Mouse (Mus musculus) urinary bladder, postnatal 10 days (tissue): ENCODE measurements around the gene Gfi1b.

Experiments used
- DNase-seq: peaks from one replicate; pipeline ENCODE4 v3.0.0; 2022; ENCODE audit warnings: low spot score

Gene Gfi1b

GRCm38 (mm10) chr2:28598692-28599568 lies 22.9 kb downstream of the Gfi1b start:
- DNase-seq = no peak

GRCm38 (mm10) chr2:28597733-28598547 lies 23.8 kb downstream of the Gfi1b start:
- DNase-seq = no peak

DNA sequence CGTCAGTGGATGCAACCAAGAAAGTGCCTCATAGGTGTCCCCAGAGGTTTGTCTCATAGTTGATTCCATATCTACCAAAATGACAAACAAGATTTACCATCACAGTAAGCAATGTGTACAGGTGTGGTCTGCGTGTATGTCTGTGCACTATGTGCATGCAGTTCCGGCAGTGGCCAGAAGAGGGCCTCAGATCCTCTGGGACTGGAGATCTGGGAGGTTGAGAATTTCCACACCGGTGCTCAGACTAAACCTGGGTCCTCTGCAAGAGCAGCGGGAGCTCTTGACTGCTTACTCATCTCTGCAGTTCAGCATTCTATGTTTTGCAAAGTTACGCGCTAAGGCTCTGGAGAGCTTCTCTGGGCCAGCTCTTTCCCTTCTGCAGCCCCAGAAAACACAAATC lies 24.8 kb downstream of the Gfi1b start:
- DNase-seq = no peak

DNA sequence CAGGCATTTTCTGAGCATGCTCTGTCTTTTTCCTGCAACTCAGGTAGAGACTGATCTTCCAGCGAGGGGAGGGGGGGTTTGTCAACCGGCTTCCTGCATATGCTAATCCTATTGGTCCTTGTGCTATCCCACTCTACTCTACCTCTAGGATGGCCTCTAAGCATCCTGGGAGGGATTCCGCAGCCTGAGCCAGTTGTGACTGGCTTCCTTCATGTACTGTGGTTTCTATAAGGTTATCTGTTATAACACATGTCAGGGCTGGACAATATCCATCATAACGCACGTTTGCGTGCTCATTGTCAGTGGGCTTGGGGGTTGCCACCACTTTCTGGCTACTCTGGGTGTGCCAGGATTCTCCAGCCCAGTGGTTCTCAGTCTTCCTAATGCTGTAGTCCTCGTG lies 25.8 kb downstream of the Gfi1b start:
- DNase-seq = no peak

- no peak for DNase-seq
Measured at GRCm38 (mm10) chr2:28592809-28593208, 29.0 kb downstream of the Gfi1b start.

DNA sequence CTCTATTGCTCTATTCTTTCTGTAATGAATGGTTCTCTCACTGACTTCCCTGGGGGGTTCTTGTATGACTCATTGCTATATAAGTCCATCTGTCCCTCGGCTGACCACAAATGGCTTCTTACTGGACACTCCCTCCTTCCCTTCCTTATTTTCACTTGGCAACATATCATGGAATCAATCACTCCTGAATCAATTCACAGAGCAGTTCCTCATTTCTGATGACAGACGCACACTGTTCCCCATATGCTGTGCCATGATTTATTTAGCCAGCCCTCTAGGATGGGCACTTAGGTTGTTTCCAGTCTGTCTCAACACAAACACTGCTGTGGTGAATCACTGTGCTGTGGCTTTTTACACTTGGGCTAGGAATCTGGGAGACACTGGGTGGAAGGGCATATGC lies 30.3 kb downstream of the Gfi1b start:
- DNase-seq = no peak

- DNase-seq = no peak
Measured at GRCm38 (mm10) chr2:28588574-28588973, 33.2 kb downstream of the Gfi1b start.

DNA sequence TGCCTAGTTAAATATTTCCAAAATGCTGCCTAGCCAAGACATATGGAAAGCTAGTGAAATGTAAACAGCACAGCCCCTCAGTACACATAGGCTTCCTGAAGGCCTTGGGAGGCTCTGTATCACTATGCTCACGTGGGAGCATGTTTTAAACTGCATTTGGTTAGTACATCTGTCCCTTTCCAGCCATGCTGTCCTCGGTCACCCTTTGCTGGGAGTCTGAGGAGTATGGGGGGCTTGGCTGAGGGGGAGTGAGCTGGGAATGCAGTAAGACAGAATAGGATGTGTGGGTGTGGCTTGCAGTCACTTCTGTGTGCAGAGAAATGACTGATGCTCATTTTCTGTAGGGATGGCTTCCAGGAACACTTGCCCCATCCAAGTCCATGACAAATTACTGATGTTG lies 36.1 kb downstream of the Gfi1b start:
- DNase-seq = no peak

DNA sequence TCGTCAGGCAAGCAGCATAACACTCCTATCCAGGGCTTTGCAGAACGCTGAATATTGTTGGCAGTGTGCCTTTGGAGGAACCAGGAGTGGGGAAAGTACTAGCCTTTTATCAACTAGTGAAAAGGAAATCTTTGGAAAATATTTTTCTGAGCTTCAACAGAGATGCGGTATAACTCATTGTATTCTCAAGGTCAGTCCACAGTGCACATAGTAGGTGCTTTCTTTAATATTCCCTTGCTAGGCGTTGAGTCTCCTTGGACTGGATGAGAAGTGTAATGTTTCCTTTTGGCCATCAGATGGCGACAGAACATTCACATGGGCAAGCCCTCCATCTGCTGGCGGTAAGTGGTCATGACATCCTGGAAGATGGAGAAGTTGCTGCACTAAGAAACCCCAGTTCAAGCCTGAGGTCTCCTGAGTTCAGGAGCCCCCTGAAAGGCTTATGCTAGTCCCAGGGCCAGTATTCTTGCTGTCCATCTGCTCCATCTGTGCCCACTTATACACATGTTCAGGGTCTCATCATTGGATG lies 36.7 kb downstream of the Gfi1b start:
- no peak for DNase-seq

DNA sequence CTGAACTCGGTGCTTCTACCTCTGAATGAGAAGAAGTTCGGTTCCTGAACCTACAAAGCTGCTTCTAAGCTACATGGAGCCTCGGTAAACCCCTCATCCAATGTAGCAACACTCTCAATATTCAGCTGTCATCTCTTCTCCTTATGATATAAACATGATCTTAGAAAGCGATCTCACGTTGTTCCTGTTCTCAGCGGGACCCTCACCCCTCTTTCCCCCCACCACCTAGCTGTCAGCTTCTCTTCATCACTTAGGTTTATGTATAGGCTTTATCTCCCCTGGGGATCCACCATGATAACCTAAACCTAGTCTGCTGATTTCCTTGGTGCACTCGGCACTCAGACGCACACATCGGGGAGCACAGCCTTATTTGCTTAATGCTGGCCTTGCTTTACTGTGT lies 38.1 kb downstream of the Gfi1b start, which contains the start of gene Gtf3c5:
Gene Gtf3c5, minus strand, starts transcription at position 101 of the 400 bp plus-strand sequence.
- no peak for DNase-seq

DNA sequence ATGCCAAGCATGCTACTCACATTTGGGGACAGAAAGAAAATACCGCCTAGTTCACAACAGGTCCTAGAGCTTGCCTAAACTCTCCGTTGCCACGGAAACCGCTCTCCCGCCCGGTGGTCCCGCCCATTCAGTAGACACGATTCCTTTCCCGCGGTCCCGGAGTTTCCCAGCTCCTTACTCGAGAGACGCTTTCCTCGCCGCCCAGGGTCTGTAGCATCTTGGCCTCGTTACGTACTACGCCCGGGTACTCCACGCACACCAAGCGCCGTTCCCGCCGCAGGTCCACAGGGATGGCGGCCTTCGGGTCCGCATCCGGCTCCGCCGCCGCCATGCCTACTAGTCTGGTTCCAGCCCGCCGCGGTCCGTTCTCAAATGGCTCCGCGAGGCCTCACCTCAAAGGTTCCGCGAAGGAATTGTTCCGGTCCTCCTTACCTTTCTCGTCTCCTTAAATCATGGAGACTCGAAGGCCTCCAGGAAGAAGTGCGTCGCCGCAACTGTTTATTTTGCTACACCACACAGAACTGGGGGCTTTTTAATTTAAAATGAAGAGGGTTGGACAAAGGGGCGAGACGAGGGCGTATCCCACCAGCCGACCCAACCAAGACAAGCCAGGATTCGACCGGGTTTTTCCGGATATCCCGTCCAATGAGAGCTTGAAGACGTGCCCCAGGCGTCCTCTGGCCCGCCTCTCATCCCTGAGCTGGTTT lies 39.0 kb downstream of the Gfi1b start:
- peak; percentile 53 for DNase-seq

GRCm38 (mm10) chr2:28578003-28578402 lies 43.8 kb downstream of the Gfi1b start:
- DNase-seq = no peak

DNA sequence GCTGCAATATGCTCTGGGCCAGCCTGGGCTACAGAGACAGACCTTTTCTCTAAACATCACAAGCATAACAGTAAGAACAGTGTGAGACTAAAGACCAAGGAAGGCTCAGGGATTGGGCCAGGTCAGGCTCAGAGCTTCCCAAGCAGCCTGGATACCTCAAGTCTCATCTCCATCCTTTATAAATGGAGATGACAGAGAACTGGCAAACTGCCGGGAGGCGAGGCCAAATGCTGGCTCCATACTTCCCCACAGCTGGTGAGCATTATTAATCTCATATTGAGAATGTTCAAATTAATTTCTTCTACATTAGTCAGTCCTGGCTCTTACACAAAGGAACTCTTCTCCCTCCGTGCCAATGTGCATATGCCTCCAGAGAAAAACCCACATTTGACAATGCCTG lies 45.0 kb downstream of the Gfi1b start:
- no peak for DNase-seq

DNA sequence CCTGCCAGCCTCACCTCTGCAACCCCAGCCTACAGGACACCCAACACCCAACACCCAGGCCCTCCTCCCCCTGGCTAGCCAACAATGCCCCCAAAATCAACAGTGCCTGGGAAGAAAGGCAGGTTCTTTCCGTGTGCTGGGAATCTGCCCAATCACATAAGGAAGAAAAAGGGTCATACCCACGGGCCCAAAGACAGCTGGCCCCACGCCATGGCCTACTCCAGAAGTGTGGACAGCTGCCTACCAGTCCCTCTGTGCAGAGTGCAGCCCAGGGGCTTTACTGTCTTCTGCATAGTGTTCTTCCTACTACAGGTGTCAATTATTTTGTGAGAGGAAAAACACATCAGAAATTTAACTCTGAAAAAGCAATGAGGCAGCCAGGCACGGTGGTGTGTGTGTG lies 46.4 kb downstream of the Gfi1b start:
- DNase-seq = no peak

GRCm38 (mm10) chr2:28569903-28570302 lies 51.9 kb downstream of the Gfi1b start:
- no peak for DNase-seq

GRCm38 (mm10) chr2:28566545-28566944 lies 55.2 kb downstream of the Gfi1b start:
- no peak for DNase-seq

- DNase-seq = no peak
Measured at GRCm38 (mm10) chr2:28564380-28564779, 57.4 kb downstream of the Gfi1b start.

GRCm38 (mm10) chr2:28563830-28564229 lies 58.0 kb downstream of the Gfi1b start:
- DNase-seq = no peak

GRCm38 (mm10) chr2:28563303-28563702 lies 58.5 kb downstream of the Gfi1b start, which contains the start of gene Cel:
Cel (minus strand) TSS chr2:28563403.
- no peak for DNase-seq
